Mouse (Mus musculus) intestine, embryonic 16.5 days (tissue): ENCODE measurements at regions not wholly inside any gene's neighbourhood (a gene's known extent, or its start where the extent isn't known, plus 50 kb on each side); places are given as distances from the start of the nearest gene placed in this dataset.

Experiments
- ATAC-seq: fragments of 200-750 bp; cut with Nextera tagmentation; 2 replicates; pipeline ENCODE4 v1.8.0; 2017; ENCODE audit warnings: moderate TSS enrichment, moderate library complexity
- H3K27ac ChIP-seq: fragments of 300-500 bp; sonication (generic); 2 replicates; pipeline ENCODE4 v1.5.1; 2014; ENCODE audit warnings: mild to moderate bottlenecking, low read length
- H3K27me3 ChIP-seq: fragments of 300-500 bp; sonication (generic); replicated peaks from 2 replicates; pipeline ENCODE4 v1.6.1; 2014; ENCODE audit warnings: low read length, control low read depth, mixed read lengths; ENCODE audit not compliant: control insufficient read depth, insufficient read depth
- H3K36me3 ChIP-seq: fragments of 300-500 bp; sonication (generic); 2 replicates; pipeline ENCODE4 v1.6.1; 2014; ENCODE audit warnings: low read length, control low read depth; ENCODE audit not compliant: control insufficient read depth, insufficient read depth
- H3K4me1 ChIP-seq: fragments of 300-500 bp; sonication (generic); 2 replicates; pipeline ENCODE4 v1.6.1; 2014; ENCODE audit warnings: low read length, control low read depth, mixed read lengths; ENCODE audit not compliant: control insufficient read depth, insufficient read depth
- H3K4me2 ChIP-seq: fragments of 300-500 bp; sonication (generic); 2 replicates; pipeline ENCODE4 v1.6.1; 2014; ENCODE audit warnings: low read depth, low read length, control low read depth
- H3K4me3 ChIP-seq: fragments of 300-500 bp; sonication (generic); 2 replicates; pipeline ENCODE4 v1.5.1; 2014; ENCODE audit warnings: mild to moderate bottlenecking, low read length
- H3K9ac ChIP-seq: fragments of 300-500 bp; sonication (generic); 2 replicates; pipeline ENCODE4 v1.6.1; 2014; ENCODE audit warnings: low read depth, low read length
- H3K9me3 ChIP-seq: fragments of 300-500 bp; sonication (generic); 2 replicates; pipeline ENCODE4 v1.6.1; 2016; ENCODE audit warnings: low read length, control low read depth; ENCODE audit not compliant: control insufficient read depth
- WGBS: fragments of 180-500 bp; shearing (Covaris S2); extraction: QIAGEN DNeasy Blood & Tissue Kit; methylation state at CpG from one replicate; pipeline ENCODE4 v1.1.7; 2014; 5-methylcytosine and 5-hydroxymethylcytosine counted together

DNA sequence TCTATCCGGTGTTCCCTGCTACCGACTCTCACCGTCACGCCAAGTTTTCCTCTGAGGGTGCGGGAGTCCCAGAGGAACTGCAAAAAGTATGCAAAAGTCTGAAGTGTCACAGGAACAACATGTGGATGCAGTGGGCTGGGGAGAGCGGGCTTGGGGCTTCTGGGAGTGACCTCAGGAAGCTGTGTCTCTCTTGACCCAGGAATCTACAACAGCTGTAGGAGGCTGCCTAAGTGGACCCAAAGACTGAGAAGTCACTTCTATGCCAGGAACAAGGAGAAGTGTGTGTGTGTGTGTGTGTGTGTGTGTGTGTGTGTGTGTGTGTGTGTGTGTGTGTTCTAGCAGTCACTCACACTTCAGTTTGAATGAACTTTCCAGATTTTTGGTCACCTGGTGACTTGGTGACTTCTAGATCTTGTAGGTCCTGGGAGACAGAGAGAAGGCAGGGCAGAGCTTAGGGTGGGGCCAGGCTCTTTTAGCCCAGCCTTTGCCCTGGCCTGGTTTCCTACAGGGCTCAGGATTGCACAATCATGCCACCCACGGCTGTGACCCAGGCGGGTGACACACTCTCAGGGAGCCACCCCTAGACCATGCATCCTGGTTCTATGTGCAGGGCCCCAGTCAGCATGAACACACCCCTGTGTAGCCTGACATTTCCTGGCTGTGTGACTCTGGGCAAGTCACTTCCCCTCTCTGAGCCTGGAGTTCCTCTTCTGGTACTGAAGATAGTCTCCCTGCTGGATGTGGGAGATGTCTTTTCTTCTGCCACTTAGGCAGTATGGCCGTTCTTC lies 70.2 kb upstream of the Tmem189 start:
- ATAC-seq, result peak; percentile 91
- H3K36me3 ChIP-seq, result no peaks in the 10 kb centered on the region
- no peak overlapping the region for H3K9ac ChIP-seq
- no peaks in the 10 kb centered on the region for H3K27me3 ChIP-seq
- H3K27ac ChIP-seq, result peak overlapping the region; percentile 24; the same call in 1 of the 2 replicates
- H3K4me1 ChIP-seq, result peaks cover 35% of the 10 kb centered on the region
- H3K9me3 ChIP-seq, result no peaks in the 10 kb centered on the region
- H3K4me3 ChIP-seq, result no peak overlapping the region
- 84% methylated on average over 9 of the region's 9 CpGs for WGBS
- no peak overlapping the region for H3K4me2 ChIP-seq

DNA sequence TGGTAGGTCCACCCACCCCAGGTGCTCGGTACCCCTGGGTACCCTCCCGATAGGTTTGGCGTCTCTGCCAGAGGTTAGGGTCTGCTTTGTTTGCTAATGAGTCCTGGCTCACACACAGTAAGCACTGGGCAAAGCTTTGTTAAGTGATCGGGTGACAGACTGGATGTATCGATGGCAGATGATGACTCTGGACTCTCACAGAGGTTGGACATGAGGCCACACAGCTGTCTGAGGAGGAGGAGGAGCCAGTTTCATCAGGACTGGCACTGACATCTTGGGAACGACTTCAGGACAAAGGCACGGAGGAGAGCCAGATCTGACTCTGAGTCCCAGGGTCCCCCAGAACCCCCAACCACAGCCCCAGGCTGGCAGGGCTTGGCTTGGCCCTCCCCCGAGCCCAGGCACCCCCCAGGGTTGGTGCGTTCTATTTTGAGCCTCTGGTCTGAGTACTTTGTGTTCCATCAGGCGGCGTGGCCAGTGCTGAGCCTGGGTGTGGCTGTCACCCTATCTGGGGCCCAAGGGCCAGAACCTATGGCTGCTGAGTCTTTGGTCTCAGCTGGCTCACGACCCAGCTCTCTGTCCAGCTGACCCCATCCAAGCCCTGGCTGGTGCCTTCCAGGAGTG lies 67.6 kb upstream of the Tmem189 start:
- no peak for ATAC-seq
- H3K27ac ChIP-seq, result no peak overlapping the region
- no peaks in the 10 kb centered on the region for H3K36me3 ChIP-seq
- no peak overlapping the region for H3K4me2 ChIP-seq
- no peaks in the 10 kb centered on the region for H3K9me3 ChIP-seq
- H3K9ac ChIP-seq, result peak overlapping the region; percentile 44
- WGBS, result 53% methylated on average over 12 of the region's 12 CpGs
- no peak overlapping the region for H3K4me3 ChIP-seq
- H3K27me3 ChIP-seq, result no peaks in the 10 kb centered on the region
- H3K4me1 ChIP-seq, result peaks cover 31% of the 10 kb centered on the region

DNA sequence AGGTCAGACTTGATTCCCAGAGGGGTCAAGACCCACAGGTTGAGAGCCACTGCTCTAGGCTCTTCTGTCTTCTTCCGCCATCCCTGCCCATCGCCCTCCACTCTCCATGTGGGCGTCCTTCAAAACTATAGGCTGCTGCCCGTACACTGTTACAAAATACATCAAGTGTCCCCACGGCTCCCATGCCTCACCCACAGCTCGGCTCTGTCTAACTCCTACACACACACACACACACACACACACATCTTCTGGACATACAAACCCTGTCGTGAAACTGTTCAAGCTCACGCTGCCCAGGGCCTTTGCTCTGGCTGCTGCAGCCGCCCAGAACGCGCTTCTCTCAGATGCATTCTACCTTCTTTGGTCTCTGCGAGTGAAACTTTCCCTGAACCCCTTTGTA lies 67.1 kb upstream of the Tmem189 start:
- Histone ChIP-seq H3K27ac (no peak overlapping the region), H3K4me3 (no peak overlapping the region), H3K9me3 (no peaks in the 10 kb centered on the region), H3K4me2 (no peak overlapping the region), H3K9ac (no peak overlapping the region), H3K4me1 (peaks cover 31% of the 10 kb centered on the region), H3K36me3 (no peaks in the 10 kb centered on the region), H3K27me3 (no peaks in the 10 kb centered on the region)
- 84% methylated on average over 12 of the region's 12 CpGs for WGBS
- no peak for ATAC-seq

DNA sequence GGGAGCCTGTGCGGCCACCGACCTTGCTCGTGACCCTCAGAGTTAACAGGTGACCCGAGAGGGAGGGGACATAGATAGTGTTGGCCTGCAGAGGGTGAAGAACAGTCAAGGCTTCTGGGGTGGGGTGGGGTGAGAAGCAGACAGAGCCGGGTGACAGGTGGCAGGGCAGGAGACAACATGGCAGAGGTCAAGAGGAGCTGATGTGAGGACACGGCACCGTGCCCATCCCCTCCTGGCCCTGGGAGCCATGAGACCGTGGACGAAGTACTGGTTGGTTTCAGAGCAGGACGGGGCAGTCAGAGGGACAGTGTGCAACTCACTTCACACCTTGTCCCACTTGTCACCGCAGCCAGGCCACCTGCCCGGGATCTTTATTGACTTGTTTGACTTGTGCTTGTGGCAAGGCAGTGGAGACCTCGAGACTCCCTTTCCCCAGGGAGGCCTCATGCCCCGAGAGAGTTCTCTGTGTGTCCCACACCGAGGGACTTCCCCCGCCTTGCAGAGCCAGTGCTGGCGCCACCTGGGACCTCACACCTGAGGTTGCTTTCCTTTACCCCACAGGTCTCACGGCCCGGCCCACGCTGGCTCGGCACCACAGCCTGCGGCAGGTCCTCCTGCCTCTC lies 65.4 kb upstream of the Tmem189 start:
- WGBS, result 65% methylated on average over 22 of the region's 22 CpGs
- H3K9me3 ChIP-seq, result no peaks in the 10 kb centered on the region

GRCm38 (mm10) chr2:167753898-167754297 lies 64.3 kb upstream of the Tmem189 start:
- Histone ChIP-seq H3K27ac (no peak overlapping the region), H3K9me3 (no peaks in the 10 kb centered on the region), H3K36me3 (no peaks in the 10 kb centered on the region), H3K27me3 (no peaks in the 10 kb centered on the region), H3K4me1 (peaks cover 15% of the 10 kb centered on the region), H3K4me2 (no peak overlapping the region), H3K9ac (no peak overlapping the region), H3K4me3 (no peak overlapping the region)
- ATAC-seq, result 0 out of 2 replicates have a peak, but pooled peaks have one; percentile 11
- 71% methylated on average over 9 of the region's 9 CpGs for WGBS

More for the DNA sequence above, 65.4 kb upstream of the Tmem189 start:
- Histone ChIP-seq H3K4me2 (no peak overlapping the region), H3K4me3 (no peak overlapping the region), H3K27ac (no peak overlapping the region), H3K27me3 (no peaks in the 10 kb centered on the region), H3K4me1 (peaks cover 22% of the 10 kb centered on the region), H3K9ac (no peak overlapping the region), H3K36me3 (no peaks in the 10 kb centered on the region)
- ATAC-seq, result 0 out of 2 replicates have a peak, but pooled peaks have one; percentile 13

- H3K27me3 ChIP-seq, result no peaks in the 10 kb centered on the region
- no peak overlapping the region for H3K27ac ChIP-seq
- H3K4me1 ChIP-seq, result peaks cover 23% of the 10 kb centered on the region
- WGBS, result 71% methylated on average over 12 of the region's 12 CpGs
- H3K9me3 ChIP-seq, result no peaks in the 10 kb centered on the region
- no peaks in the 10 kb centered on the region for H3K36me3 ChIP-seq
- H3K4me2 ChIP-seq, result no peak overlapping the region
- ATAC-seq, result no peak
- H3K9ac ChIP-seq, result no peak overlapping the region
- no peak overlapping the region for H3K4me3 ChIP-seq
These were observed 63.4 kb upstream of the Tmem189 start for GRCm38 (mm10) chr2:167752805-167753556.

- no peak overlapping the region for H3K4me2 ChIP-seq
- WGBS, result 67% methylated on average over 2 of the region's 2 CpGs
- H3K9ac ChIP-seq, result no peak overlapping the region
- ATAC-seq, result no peak
- H3K27ac ChIP-seq, result no peak overlapping the region
- H3K9me3 ChIP-seq, result no peaks in the 10 kb centered on the region
- H3K4me1 ChIP-seq, result peaks cover 24% of the 10 kb centered on the region
- no peak overlapping the region for H3K4me3 ChIP-seq
- no peaks in the 10 kb centered on the region for H3K27me3 ChIP-seq
- H3K36me3 ChIP-seq, result no peaks in the 10 kb centered on the region
These were observed 62.0 kb upstream of the Tmem189 start for GRCm38 (mm10) chr2:167751585-167751984.

- H3K27ac ChIP-seq, result no peak overlapping the region
- H3K4me1 ChIP-seq, result peaks cover 44% of the 10 kb centered on the region
- WGBS, result 90% methylated on average over 6 of the region's 6 CpGs
- H3K27me3 ChIP-seq, result no peaks in the 10 kb centered on the region
- no peak overlapping the region for H3K4me3 ChIP-seq
- no peaks in the 10 kb centered on the region for H3K9me3 ChIP-seq
- peak overlapping the region; percentile 58; the same call in 1 of the 2 replicates for H3K9ac ChIP-seq
- ATAC-seq, result no peak
- H3K4me2 ChIP-seq, result no peak overlapping the region
- no peaks in the 10 kb centered on the region for H3K36me3 ChIP-seq
These were observed 58.7 kb upstream of the Tmem189 start for GRCm38 (mm10) chr2:167748297-167748696.
